Mouse (Mus musculus) cerebellum, adult 9-10 months (tissue): ENCODE results near the gene Bend5.

Source experiments
- DNase-seq: peaks from one replicate; pipeline ENCODE4 v3.0.0; 2022

Gene Bend5

GRCm38 (mm10) chr4:111414818-111415488, at the start of gene Bend5:
Bend5 (plus strand) TSS chr4:111415006.
- peak; percentile 2 for DNase-seq

GRCm38 (mm10) chr4:111367771-111368170, 47.0 kb upstream of the Bend5 start:
- DNase-seq, result no peak

- DNase-seq, result no peak
Measured at GRCm38 (mm10) chr4:111377159-111377558, 37.6 kb upstream of the Bend5 start.

GRCm38 (mm10) chr4:111378071-111378470, 36.7 kb upstream of the Bend5 start:
- no peak for DNase-seq

GRCm38 (mm10) chr4:111383101-111383500, 31.7 kb upstream of the Bend5 start:
- DNase-seq, result no peak

- no peak for DNase-seq
Measured at GRCm38 (mm10) chr4:111390736-111391135, 24.1 kb upstream of the Bend5 start.

- DNase-seq, result no peak
Measured at GRCm38 (mm10) chr4:111399784-111400183, 15.0 kb upstream of the Bend5 start.

GRCm38 (mm10) chr4:111400676-111401075, 14.1 kb upstream of the Bend5 start:
- no peak for DNase-seq

- no peak for DNase-seq
Measured at GRCm38 (mm10) chr4:111403243-111403642, 11.6 kb upstream of the Bend5 start.

- DNase-seq, result no peak
Measured at GRCm38 (mm10) chr4:111410731-111411130, 4.1 kb upstream of the Bend5 start.

GRCm38 (mm10) chr4:111414399-111414798, 407 bp upstream of the Bend5 start:
- peak; percentile 3 for DNase-seq

- DNase-seq, result no peak
Measured at GRCm38 (mm10) chr4:111416126-111416525, 1.3 kb downstream of the Bend5 start.

GRCm38 (mm10) chr4:111416551-111416950, 1.7 kb downstream of the Bend5 start:
- DNase-seq, result no peak

- no peak for DNase-seq
Measured at GRCm38 (mm10) chr4:111417716-111418115, 2.9 kb downstream of the Bend5 start.

- no peak for DNase-seq
Measured at GRCm38 (mm10) chr4:111419476-111419875, 4.7 kb downstream of the Bend5 start.

- no peak for DNase-seq
Measured at GRCm38 (mm10) chr4:111420031-111420430, 5.2 kb downstream of the Bend5 start.

GRCm38 (mm10) chr4:111420955-111421354, 6.1 kb downstream of the Bend5 start:
- DNase-seq, result no peak

- DNase-seq, result no peak
Measured at GRCm38 (mm10) chr4:111421785-111422184, 7.0 kb downstream of the Bend5 start.

- no peak for DNase-seq
Measured at GRCm38 (mm10) chr4:111424371-111424950, 9.7 kb downstream of the Bend5 start.

- DNase-seq, result no peak
Measured at GRCm38 (mm10) chr4:111425170-111425569, 10.4 kb downstream of the Bend5 start.

GRCm38 (mm10) chr4:111431186-111431585, 16.4 kb downstream of the Bend5 start:
- DNase-seq, result no peak

GRCm38 (mm10) chr4:111432013-111432412, 17.2 kb downstream of the Bend5 start:
- DNase-seq, result no peak

GRCm38 (mm10) chr4:111432417-111432816, 17.6 kb downstream of the Bend5 start:
- no peak for DNase-seq

- no peak for DNase-seq
Measured at GRCm38 (mm10) chr4:111441709-111442108, 26.9 kb downstream of the Bend5 start.
